Mouse (Mus musculus): ENCODE data around the gene Cd79a.
"Not testable (repeated sequence)": the region's sequence is repeated elsewhere in the genome, so short reads cannot be mapped to it uniquely, and the experiment has no call there.

Gene Cd79a

GRCm38 (mm10) chr7:24885468-24886307 lies 11.5 kb upstream of the Cd79a start:
- no peak for DNase-seq (ENCODE audit: low spot score in 2 of 2)

- DNase-seq (ENCODE audit: low spot score in 2 of 2), result no peak
Observed at GRCm38 (mm10) chr7:24886308-24886633, 10.9 kb upstream of the Cd79a start.

- DNase-seq (ENCODE audit: low spot score in 2 of 2), result no peak
Observed at GRCm38 (mm10) chr7:24887096-24887495, 10.1 kb upstream of the Cd79a start.

- DNase-seq (ENCODE audit: low spot score in 2 of 2), result no peak
Observed at GRCm38 (mm10) chr7:24889431-24890220, 7.6 kb upstream of the Cd79a start.

DNA sequence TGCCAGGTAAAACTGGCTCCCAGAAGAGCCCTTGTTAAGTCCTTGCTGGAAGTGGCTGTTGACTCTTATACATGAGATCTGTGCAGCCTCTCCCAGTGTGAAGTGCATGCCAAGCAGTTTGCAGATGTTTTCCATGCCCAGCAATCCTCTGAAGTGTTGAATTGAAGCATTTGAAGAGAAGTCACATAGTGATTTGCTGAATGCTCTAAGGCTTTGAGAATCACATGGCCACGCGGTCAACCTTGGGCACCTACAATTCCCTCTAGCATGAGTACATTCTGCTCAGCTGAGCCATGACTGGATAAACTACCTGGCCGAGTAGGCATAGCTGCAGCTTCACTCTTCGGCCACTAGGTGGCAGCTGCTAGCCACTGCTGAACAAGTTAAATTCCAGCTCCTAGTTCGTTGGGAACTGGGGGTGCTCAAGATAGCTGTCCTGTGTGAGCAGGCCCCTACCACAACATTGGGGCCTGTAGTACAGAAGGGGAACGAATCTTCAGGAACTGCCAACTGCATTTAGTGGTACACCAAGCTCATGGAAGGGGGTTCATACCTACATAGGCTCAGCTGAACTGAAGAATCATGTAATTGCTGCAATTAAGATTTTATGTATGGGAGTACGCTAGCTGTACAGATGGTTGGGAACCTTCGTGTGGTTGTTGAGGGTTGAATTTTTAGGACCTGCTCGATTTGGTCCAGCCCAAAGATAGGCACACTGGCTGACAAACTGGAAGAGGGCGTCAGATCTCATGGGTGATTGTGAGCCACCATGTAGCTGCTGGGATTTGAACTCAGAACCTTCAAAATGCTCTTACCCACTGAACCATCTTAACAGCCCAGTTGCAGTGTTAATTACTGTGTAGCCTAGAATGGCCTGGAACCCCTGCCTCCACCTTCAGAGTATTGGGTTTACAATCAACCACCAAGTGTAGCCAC lies 6.6 kb upstream of the Cd79a start:
- peak; percentile 49 to 66 for DNase-seq (ENCODE audit: low spot score in 2 of 2)

GRCm38 (mm10) chr7:24891241-24892124 lies 5.7 kb upstream of the Cd79a start:
- DNase-seq (ENCODE audit: low spot score in 2 of 2), result no peak

DNA sequence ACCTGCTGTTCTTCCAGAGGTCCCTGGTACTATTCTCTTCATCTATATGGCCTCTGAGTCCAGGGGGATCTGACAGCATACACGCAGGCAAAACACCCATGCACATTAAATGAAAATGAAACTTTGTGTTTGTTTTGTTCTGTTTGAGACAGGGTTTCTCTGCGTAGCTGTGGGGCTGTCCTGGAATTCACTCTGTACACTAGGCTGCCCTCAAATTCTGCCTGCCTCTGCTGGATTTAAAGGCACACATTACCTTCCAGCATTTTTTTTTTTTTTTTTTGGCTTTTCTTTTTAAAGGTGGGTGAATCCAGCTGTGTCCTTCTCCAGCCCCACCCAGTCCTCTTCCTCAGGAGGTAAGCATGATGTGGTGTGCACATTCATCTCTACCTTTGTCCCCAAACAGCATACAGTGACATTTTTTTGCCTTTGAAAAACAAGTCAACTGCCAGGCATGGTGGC lies 5.0 kb upstream of the Cd79a start:
- DNase-seq (ENCODE audit: low spot score in 2 of 2), result no peak

DNA sequence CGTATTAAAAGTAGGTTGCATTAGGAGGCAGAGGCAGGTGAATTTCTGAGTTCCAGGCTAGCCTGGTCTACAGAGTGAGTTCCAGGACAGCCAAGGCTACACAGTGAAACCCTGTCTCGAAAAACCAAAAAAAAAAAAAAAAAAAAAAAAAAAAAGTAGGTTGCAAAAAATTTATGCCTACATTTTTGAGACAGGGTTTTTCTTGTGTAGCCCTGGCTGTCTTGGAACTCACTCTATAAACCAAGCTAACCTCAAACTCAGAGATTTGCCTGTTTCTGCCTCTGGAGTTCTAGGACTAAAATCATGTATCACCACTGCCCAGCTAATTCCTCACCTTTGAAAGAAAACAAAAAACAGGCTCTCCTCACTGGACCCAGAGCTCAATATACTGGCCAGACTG lies 1.4 kb upstream of the Cd79a start:
- not testable (repeated sequence) for DNase-seq (ENCODE audit: low spot score in 2 of 2)

DNA sequence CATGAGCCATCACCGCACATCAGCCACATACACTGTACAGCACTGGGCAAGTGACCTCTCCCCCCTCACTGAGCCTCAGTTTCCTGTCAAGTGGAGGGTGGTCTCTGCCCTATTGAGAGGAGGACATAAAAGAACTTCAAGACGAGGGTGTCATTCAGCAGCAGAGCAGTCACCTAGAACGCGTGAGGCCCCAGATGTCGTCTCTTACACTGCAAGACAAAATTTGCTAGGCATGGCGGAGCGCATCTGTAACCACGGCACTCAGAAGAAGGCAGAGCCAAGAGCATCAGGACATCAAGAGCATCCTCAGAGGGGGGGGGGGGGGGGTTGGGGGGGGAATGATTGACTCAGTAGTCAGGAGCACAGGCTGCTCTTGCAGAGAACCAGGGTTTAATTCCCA lies 912 bp upstream of the Cd79a start:
- no peak for DNase-seq (ENCODE audit: low spot score in 2 of 2)

- no peak for DNase-seq (ENCODE audit: low spot score in 2 of 2)
Observed at GRCm38 (mm10) chr7:24897959-24898358, 778 bp downstream of the Cd79a start.

- DNase-seq (ENCODE audit: low spot score in 2 of 2), result no peak
Observed at GRCm38 (mm10) chr7:24901114-24901513, 3.9 kb downstream of the Cd79a start.

DNA sequence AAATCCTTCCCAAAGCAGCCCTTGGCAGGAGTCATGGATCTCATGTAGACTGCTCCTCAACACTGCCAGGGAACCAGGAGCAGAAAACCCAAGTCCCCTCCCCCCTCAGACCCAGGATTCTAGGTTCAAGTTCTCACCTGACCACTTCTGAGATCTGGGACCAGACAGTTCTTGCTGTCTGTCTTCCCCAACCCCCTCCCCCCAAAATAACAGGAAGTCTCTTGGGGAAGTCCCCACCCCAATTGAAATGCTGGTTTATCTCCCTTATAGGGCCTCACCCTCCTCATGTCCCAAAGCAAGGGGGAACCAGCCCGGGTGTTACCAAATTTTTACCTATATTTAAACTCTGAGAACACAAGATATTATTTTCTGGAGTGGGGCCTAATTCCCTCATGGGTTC lies 4.7 kb downstream of the Cd79a start:
- DNase-seq (ENCODE audit: low spot score in 2 of 2), result no peak

- no peak for DNase-seq (ENCODE audit: low spot score in 2 of 2)
Observed at GRCm38 (mm10) chr7:24902264-24902629, 5.1 kb downstream of the Cd79a start.

DNA sequence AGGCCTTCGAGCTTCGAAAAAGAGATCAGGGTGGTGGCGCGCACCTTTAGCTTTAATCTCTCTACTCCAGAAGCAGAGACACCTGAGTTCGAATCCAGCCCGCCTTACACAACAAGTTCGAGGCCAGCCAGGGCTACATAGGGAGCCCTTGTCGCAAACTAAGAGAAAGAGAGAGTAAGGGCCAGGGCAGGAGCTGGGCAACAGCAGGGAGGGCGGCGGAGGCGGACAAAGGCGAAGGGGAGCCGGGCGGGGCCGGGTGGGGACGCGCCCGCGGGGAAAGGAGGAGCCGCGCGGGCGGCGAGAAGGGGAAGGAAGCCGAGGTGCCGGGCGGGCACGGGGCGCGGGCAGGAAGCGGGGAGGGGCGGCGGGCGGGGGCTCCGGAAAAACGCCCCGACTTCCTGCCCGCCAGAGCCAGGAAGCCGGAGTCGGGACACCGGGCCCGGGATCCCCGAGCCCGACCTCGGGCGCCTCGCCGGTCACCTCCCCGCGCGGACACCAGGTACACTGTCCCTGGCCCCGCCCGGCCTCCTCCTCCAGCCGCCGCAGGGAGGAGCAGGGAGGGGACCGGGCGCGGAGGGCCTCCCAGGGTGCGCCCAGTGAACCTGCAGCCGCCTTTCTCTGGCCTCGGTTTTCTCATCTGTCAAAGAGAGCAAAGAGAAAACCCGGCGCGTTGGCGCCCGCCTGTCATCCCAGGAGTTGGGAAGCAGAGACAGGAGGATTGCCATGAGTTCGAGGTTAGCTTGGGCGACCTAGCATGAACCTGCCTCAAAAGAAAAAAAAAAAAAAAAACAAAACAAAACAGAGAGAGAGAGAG lies 5.7 kb downstream of the Cd79a start, which contains the start of gene Arhgef1:
Gene Arhgef1, plus strand, starts transcription at position 283 of the 814 bp plus-strand sequence.
- DNase-seq (ENCODE audit: low spot score in 2 of 2), result peak in 1 of 2 experiments; percentile 30

- DNase-seq (ENCODE audit: low spot score in 2 of 2), result no peak
Observed at GRCm38 (mm10) chr7:24903444-24903825, 6.3 kb downstream of the Cd79a start.

- peak; percentile 88 to 96 for DNase-seq (ENCODE audit: low spot score in 2 of 2)
Observed at GRCm38 (mm10) chr7:24904070-24904483, 6.9 kb downstream of the Cd79a start.

GRCm38 (mm10) chr7:24904936-24905335 lies 7.8 kb downstream of the Cd79a start:
- peak in 1 of 2 experiments; percentile 57 for DNase-seq (ENCODE audit: low spot score in 2 of 2)

DNA sequence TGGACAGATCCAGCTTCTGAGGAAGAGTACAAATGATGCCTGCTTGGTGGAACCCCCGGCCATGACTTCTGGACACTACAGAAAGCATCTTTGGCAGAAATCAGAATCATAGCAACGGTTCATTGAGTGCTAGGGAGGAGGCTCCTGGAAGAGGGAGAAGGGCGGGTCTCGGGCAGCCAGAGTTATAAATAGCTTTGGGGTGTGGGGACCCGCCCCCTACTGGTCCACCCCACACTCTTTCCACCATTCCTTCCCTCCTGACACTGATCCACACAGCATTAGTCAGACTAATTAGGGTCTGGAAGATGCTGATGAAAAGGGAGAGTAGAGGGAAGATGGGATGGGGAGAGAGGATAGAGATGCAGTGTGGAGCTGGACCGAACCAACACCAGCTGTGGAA lies 9.4 kb downstream of the Cd79a start:
- DNase-seq (ENCODE audit: low spot score in 2 of 2), result no peak

DNA sequence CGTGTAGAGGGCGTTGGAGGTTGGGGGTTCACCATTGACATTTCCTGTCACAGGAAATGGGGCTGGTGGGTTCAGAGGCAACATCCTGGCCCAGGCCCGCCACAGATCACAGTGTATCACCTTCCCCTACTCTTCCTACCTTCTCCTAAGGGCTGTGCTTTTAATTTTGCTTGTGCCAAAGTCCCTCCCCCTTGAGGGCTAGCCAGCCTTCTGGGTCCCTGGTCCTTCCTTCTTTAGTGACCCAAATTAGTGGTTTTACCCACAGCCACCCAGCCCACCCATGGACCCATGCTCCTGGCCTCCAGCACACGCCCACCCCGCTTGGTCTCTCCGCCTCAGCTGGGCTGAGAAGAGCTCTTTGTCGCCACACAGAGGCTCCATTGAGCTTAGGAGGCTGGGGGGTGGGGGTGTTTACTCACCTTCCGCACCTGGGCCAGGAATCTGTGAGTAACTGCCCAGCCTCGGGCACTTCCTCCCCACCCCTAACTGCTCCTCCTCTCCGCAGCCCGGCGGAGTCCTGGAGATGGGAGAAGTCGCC lies 10.1 kb downstream of the Cd79a start:
- DNase-seq (ENCODE audit: low spot score in 2 of 2), result no peak

DNA sequence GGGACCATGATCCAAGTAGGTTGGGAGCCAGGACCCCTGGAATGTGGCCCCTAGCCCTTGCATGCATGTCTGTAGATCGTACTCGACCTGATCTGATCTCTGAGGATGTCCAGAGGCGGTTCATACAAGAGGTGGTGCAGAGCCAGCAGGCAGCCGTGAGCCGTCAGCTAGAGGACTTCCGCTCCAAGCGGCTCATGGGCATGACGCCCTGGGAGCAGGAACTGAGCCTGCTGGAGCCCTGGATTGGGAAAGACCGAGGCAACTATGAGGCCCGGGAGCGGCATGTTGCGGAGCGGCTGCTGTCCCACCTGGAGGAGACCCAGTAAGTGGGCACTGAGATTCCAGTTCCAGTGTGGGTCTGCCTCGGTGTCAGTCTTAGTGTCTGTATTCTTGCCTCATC lies 15.3 kb downstream of the Cd79a start:
- DNase-seq (ENCODE audit: low spot score in 2 of 2), result no peak
